Mouse (Mus musculus): Measurements from ENCODE around the gene Ctnnbip1. TPM values are rescaled to one million over a fixed set of nuclear protein-coding genes. Genes with fewer than 3 reads are reported as not detected.

Ctnnbip1 gene
- polyA plus RNA-seq (2014; fragmentation: Nextera tagmentation; extraction: Ambion mirVana) = 93.6 and 95.3 TPM in 2 replicates

GRCm38 (mm10) chr4:149517868-149518340 lies at the start of gene Ctnnbip1:
Gene Ctnnbip1, plus strand, starts transcription at chr4:149518236.
- Histone ChIP-seq H3K4me3 (replicated peaks; ENCODE audit: low read depth, low read length) (peak within 1 kb of the TSS; percentile 75), H3K36me3 (ENCODE audit: control insufficient read depth, insufficient read depth, low read length) (no peaks in the 10 kb centered on the region), H3K9me3 (ENCODE audit: control insufficient read depth, low read length) (no peaks in the 10 kb centered on the region), H3K4me1 (ENCODE audit: control insufficient read depth, insufficient read depth, low read length) (peaks cover 9% of the 10 kb centered on the region), H3K4me2 (ENCODE audit: low read length) (peak within 1 kb of the TSS; percentile 66), H3K9ac (replicated peaks; ENCODE audit: low read length) (peak within 1 kb of the TSS; percentile 90), H3K27ac (replicated peaks; ENCODE audit: low read depth, low read length) (peak within 1 kb of the TSS; percentile 45; the same call in 1 of the 2 replicates), H3K27me3 (ENCODE audit: control insufficient read depth, insufficient read depth, low read length) (no peaks in the 10 kb centered on the region)
- ATAC-seq (ENCODE audit: low FRiP score, low TSS enrichment) (peak; percentile 99), DNase-seq (peak; percentile 97)
- 0% methylated on average over 32 of the region's 46 CpGs for WGBS

GRCm38 (mm10) chr4:149469557-149469956 lies 48.5 kb upstream of the Ctnnbip1 start:
- ATAC-seq (ENCODE audit: low FRiP score, low TSS enrichment) (no peak), DNase-seq (no peak)
- no peak overlapping the region for H3K4me3 ChIP-seq (replicated peaks; ENCODE audit: low read depth, low read length)
- no peaks in the 10 kb centered on the region for H3K27me3 ChIP-seq (ENCODE audit: control insufficient read depth, insufficient read depth, low read length)
- no peaks in the 10 kb centered on the region for H3K4me1 ChIP-seq (ENCODE audit: control insufficient read depth, insufficient read depth, low read length)
- peaks cover 20% of the 10 kb centered on the region; the same call in 1 of the 2 replicates for H3K36me3 ChIP-seq (ENCODE audit: control insufficient read depth, insufficient read depth, low read length)
- no peak overlapping the region for H3K4me2 ChIP-seq (ENCODE audit: low read length)
- 93% methylated on average over 3 of the region's 3 CpGs for WGBS
- H3K9me3 ChIP-seq (ENCODE audit: control insufficient read depth, low read length) = no peaks in the 10 kb centered on the region
- no peak overlapping the region for H3K27ac ChIP-seq (replicated peaks; ENCODE audit: low read depth, low read length)
- H3K9ac ChIP-seq (replicated peaks; ENCODE audit: low read length) = no peak overlapping the region

- Histone ChIP-seq H3K4me3 (replicated peaks; ENCODE audit: low read depth, low read length) (no peak overlapping the region), H3K9me3 (ENCODE audit: control insufficient read depth, low read length) (no peaks in the 10 kb centered on the region), H3K27me3 (ENCODE audit: control insufficient read depth, insufficient read depth, low read length) (no peaks in the 10 kb centered on the region), H3K27ac (replicated peaks; ENCODE audit: low read depth, low read length) (no peak overlapping the region), H3K36me3 (ENCODE audit: control insufficient read depth, insufficient read depth, low read length) (peaks cover 6% of the 10 kb centered on the region; the same call in 1 of the 2 replicates), H3K4me1 (ENCODE audit: control insufficient read depth, insufficient read depth, low read length) (no peaks in the 10 kb centered on the region), H3K4me2 (ENCODE audit: low read length) (no peak overlapping the region), H3K9ac (replicated peaks; ENCODE audit: low read length) (no peak overlapping the region)
- 86% methylated on average over 7 of the region's 7 CpGs for WGBS
- no peak for DNase-seq
- ATAC-seq (ENCODE audit: low FRiP score, low TSS enrichment) = no peak
These were observed 42.9 kb upstream of the Ctnnbip1 start for GRCm38 (mm10) chr4:149475096-149475495.

- ATAC-seq (ENCODE audit: low FRiP score, low TSS enrichment) (no peak), DNase-seq (no peak)
- H3K36me3 ChIP-seq (ENCODE audit: control insufficient read depth, insufficient read depth, low read length) = peaks cover 6% of the 10 kb centered on the region; the same call in 1 of the 2 replicates
- no peaks in the 10 kb centered on the region for H3K9me3 ChIP-seq (ENCODE audit: control insufficient read depth, low read length)
- H3K4me1 ChIP-seq (ENCODE audit: control insufficient read depth, insufficient read depth, low read length) = no peaks in the 10 kb centered on the region
- H3K4me2 ChIP-seq (ENCODE audit: low read length) = no peak within 1 kb of the TSS
- no peaks in the 10 kb centered on the region for H3K27me3 ChIP-seq (ENCODE audit: control insufficient read depth, insufficient read depth, low read length)
- H3K9ac ChIP-seq (replicated peaks; ENCODE audit: low read length) = no peak within 1 kb of the TSS
- 88% methylated on average over 11 of the region's 11 CpGs for WGBS
- H3K27ac ChIP-seq (replicated peaks; ENCODE audit: low read depth, low read length) = no peak within 1 kb of the TSS
- no peak within 1 kb of the TSS for H3K4me3 ChIP-seq (replicated peaks; ENCODE audit: low read depth, low read length)
These were observed 41.0 kb upstream of the Ctnnbip1 start, which contains the start of gene Tmem274 for GRCm38 (mm10) chr4:149477078-149477477. Gene Tmem274, plus strand, starts transcription at chr4:149477378.

- H3K36me3 ChIP-seq (ENCODE audit: control insufficient read depth, insufficient read depth, low read length) = peaks cover 24% of the 10 kb centered on the region
- peak overlapping the region; percentile 70 for H3K27ac ChIP-seq (replicated peaks; ENCODE audit: low read depth, low read length)
- peaks cover 13% of the 10 kb centered on the region for H3K4me1 ChIP-seq (ENCODE audit: control insufficient read depth, insufficient read depth, low read length)
- DNase-seq (no peak), ATAC-seq (ENCODE audit: low FRiP score, low TSS enrichment) (no peak)
- H3K27me3 ChIP-seq (ENCODE audit: control insufficient read depth, insufficient read depth, low read length) = no peaks in the 10 kb centered on the region
- H3K4me3 ChIP-seq (replicated peaks; ENCODE audit: low read depth, low read length) = peak overlapping the region; percentile 71
- no peaks in the 10 kb centered on the region for H3K9me3 ChIP-seq (ENCODE audit: control insufficient read depth, low read length)
- WGBS = 47% methylated on average over 3 of the region's 3 CpGs
- H3K9ac ChIP-seq (replicated peaks; ENCODE audit: low read length) = peak overlapping the region; percentile 72
- peak overlapping the region; percentile 60 for H3K4me2 ChIP-seq (ENCODE audit: low read length)
These were observed 33.5 kb upstream of the Ctnnbip1 start for GRCm38 (mm10) chr4:149484566-149484965.

- DNase-seq = peak; percentile 96
- H3K9ac ChIP-seq (replicated peaks; ENCODE audit: low read length) = peak within 1 kb of the TSS; percentile 72
- under 1% methylated on average over 60 of the region's 60 CpGs for WGBS
- no peaks in the 10 kb centered on the region for H3K27me3 ChIP-seq (ENCODE audit: control insufficient read depth, insufficient read depth, low read length)
- peak within 1 kb of the TSS; percentile 70 for H3K27ac ChIP-seq (replicated peaks; ENCODE audit: low read depth, low read length)
- peaks cover 13% of the 10 kb centered on the region for H3K4me1 ChIP-seq (ENCODE audit: control insufficient read depth, insufficient read depth, low read length)
- peak; percentile 97 for ATAC-seq (ENCODE audit: low FRiP score, low TSS enrichment)
- peaks cover 30% of the 10 kb centered on the region for H3K36me3 ChIP-seq (ENCODE audit: control insufficient read depth, insufficient read depth, low read length)
- no peaks in the 10 kb centered on the region for H3K9me3 ChIP-seq (ENCODE audit: control insufficient read depth, low read length)
- peak within 1 kb of the TSS; percentile 71 for H3K4me3 ChIP-seq (replicated peaks; ENCODE audit: low read depth, low read length)
- peak within 1 kb of the TSS; percentile 60 for H3K4me2 ChIP-seq (ENCODE audit: low read length)
These were observed 32.8 kb upstream of the Ctnnbip1 start, which contains the start of the genes Nmnat1 and Lzic for GRCm38 (mm10) chr4:149485053-149485824. Gene Nmnat1, minus strand, starts transcription at chr4:149485202. Gene Lzic, plus strand, starts transcription at chr4:149485229.

- Histone ChIP-seq H3K9ac (replicated peaks; ENCODE audit: low read length) (peak overlapping the region; percentile 72), H3K4me2 (ENCODE audit: low read length) (peak overlapping the region; percentile 60), H3K4me3 (replicated peaks; ENCODE audit: low read depth, low read length) (peak overlapping the region; percentile 71), H3K27ac (replicated peaks; ENCODE audit: low read depth, low read length) (no peak overlapping the region), H3K27me3 (ENCODE audit: control insufficient read depth, insufficient read depth, low read length) (no peaks in the 10 kb centered on the region), H3K9me3 (ENCODE audit: control insufficient read depth, low read length) (no peaks in the 10 kb centered on the region), H3K36me3 (ENCODE audit: control insufficient read depth, insufficient read depth, low read length) (peaks cover 30% of the 10 kb centered on the region), H3K4me1 (ENCODE audit: control insufficient read depth, insufficient read depth, low read length) (peaks cover 13% of the 10 kb centered on the region)
- 2% methylated on average over 10 of the region's 10 CpGs for WGBS
- no peak for ATAC-seq (ENCODE audit: low FRiP score, low TSS enrichment)
- DNase-seq = peak; percentile 65
These were observed 32.2 kb upstream of the Ctnnbip1 start for GRCm38 (mm10) chr4:149485825-149486206.

- 97% methylated on average over 12 of the region's 12 CpGs for WGBS
- ATAC-seq (ENCODE audit: low FRiP score, low TSS enrichment) = no peak
- Histone ChIP-seq H3K27me3 (ENCODE audit: control insufficient read depth, insufficient read depth, low read length) (no peaks in the 10 kb centered on the region), H3K9me3 (ENCODE audit: control insufficient read depth, low read length) (no peaks in the 10 kb centered on the region), H3K4me3 (replicated peaks; ENCODE audit: low read depth, low read length) (no peak overlapping the region), H3K9ac (replicated peaks; ENCODE audit: low read length) (no peak overlapping the region), H3K27ac (replicated peaks; ENCODE audit: low read depth, low read length) (no peak overlapping the region), H3K4me1 (ENCODE audit: control insufficient read depth, insufficient read depth, low read length) (peaks cover 13% of the 10 kb centered on the region), H3K36me3 (ENCODE audit: control insufficient read depth, insufficient read depth, low read length) (peaks cover 44% of the 10 kb centered on the region), H3K4me2 (ENCODE audit: low read length) (no peak overlapping the region)
- no peak for DNase-seq
These were observed 30.3 kb upstream of the Ctnnbip1 start for GRCm38 (mm10) chr4:149487729-149488128.
